Mouse (Mus musculus): Measurements from ENCODE around the gene Nup210l.

DNA sequence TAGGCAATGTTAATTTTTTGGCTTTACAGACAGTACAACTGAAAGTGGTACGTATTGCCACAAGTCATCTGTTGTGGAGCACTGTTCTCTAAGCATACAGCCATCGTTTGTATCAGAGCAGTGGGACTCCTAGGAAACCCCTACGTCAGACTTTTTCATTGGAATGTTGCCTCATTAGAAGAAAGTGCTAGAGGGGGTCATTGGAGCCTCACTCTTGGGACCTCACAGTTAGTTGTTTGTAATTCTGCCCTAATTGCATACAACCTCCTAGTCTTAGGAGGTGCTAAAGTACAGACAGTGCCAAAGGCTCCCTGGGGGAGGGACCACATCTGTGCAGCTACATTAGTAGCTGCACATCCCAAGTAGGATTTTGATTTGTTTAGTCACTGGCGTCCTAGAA, 90.8 kb downstream of the Nup210l start:
- TF ChIP-seq CTCF (IDR thresholded peaks at IDR 0.05; ENCODE audit: extremely low read depth, insufficient read depth, insufficient read length, insufficient replicate concordance) (no peak), POLR2A (IDR thresholded peaks at IDR 0.05; ENCODE audit: low read depth, low read length) (no peak)

All from spleen, adult 2 months (tissue).